Mouse (Mus musculus): ENCODE measurements at regions not wholly inside any gene's neighbourhood (a gene's known extent, or its start where the extent isn't known, plus 50 kb on each side); places are given as distances from the start of the nearest gene placed in this dataset.

- TF ChIP-seq ZC3H11A (IDR thresholded peaks at IDR 0.05; ENCODE audit: borderline replicate concordance, low read depth, low read length) (no peak), ZNF384 (IDR thresholded peaks at IDR 0.05; ENCODE audit: low read depth, low read length) (no peak), CHD2 (IDR thresholded peaks at IDR 0.05; ENCODE audit: low read depth, low read length) (no peak)
These were observed 268.6 kb downstream of the Zfp704 start for GRCm38 (mm10) chr3:9341244-9341643.

All from ES-E14 (cell line).